In the genomic region with DNA sequence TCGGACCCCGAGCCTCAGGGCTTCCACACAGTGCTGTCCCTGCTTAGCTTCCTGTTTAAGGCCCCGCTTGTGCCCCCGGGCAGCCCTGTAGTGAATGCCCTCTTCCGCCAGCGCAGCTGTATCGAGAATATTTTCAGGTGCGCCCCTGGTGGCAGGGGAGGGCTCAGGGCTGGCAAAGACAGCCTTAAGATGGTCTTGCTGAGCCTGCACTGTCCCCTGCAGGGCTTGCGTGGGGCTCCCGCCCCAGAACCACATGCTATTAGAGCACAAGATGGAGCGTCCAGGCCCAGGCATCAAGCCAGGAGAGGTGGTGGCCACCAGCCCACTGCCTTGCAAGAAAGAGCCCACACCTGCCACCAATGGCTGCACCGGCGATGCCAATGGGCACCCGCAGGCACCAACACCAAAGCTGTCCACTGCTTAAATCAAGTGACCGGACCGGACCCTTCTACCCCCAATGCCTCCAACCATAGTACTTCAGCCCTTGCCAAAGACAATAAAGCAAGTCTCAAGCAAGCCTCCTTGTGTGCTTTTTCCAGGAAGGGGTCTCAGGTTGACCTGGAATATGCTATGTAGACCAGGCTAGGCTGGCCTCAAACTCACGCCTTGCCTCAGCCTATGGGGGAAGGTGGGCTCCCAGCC, we compare ENCODE assay signal across 9 mouse cellular contexts. TPM values are rescaled to one million over a fixed set of nuclear protein-coding genes. Genes with fewer than 3 reads are reported as not detected.
DNase-seq lines count a peak whose midpoint lies in the region; ATAC-seq and TF ChIP-seq lines count a peak whose summit lies in the region.
"Had no signal": no experiment of that assay in that cellular context is flagged by ENCODE, and none has a peak within 500 bp of the region (broad histone marks: within the 10 kb centered on the region; RNA-seq: fewer than 3 reads in every experiment).

No protein-coding gene starts in this region.

- peak overlapping the region; percentile 46; the same call in 1 of the 2 replicates for H3K4me3 ChIP-seq in neural tube, embryonic 11.5 days (ENCODE audit: low read depth, low read length)
- peak overlapping the region; percentile 14 for H3K4me3 ChIP-seq in hindbrain, embryonic 13.5 days
- no peak overlapping the region for H3K4me3 ChIP-seq in midbrain, postnatal 0 days (ENCODE audit: low read depth, low read length)

- H3K36me3 ChIP-seq in neural tube, embryonic 11.5 days (ENCODE audit: control insufficient read depth, insufficient read depth, low read length): peaks cover 6% of the 10 kb centered on the region
- H3K36me3 ChIP-seq in hindbrain, embryonic 13.5 days: peaks cover 24% of the 10 kb centered on the region
- peaks cover 12% of the 10 kb centered on the region for H3K36me3 ChIP-seq in midbrain, postnatal 0 days (ENCODE audit: insufficient read depth, low read length)

- no peak overlapping the region for H3K27ac ChIP-seq in neural tube, embryonic 11.5 days (ENCODE audit: low read depth, low read length)
- H3K27ac ChIP-seq in hindbrain, embryonic 13.5 days: 0 out of 2 replicates have a peak overlapping the region, but pooled peaks have one; percentile 48
- H3K27ac ChIP-seq in midbrain, postnatal 0 days (ENCODE audit: low read depth, low read length): no peak overlapping the region

- H3K4me1 ChIP-seq in neural tube, embryonic 11.5 days (ENCODE audit: control insufficient read depth, insufficient read depth, low read length): peaks cover 51% of the 10 kb centered on the region
- H3K4me1 ChIP-seq in hindbrain, embryonic 13.5 days (replicated peaks): peaks cover 86% of the 10 kb centered on the region
- peaks cover 24% of the 10 kb centered on the region; the same call in 1 of the 2 replicates for H3K4me1 ChIP-seq in midbrain, postnatal 0 days (ENCODE audit: insufficient read depth, low read length)

- ATAC-seq in neural tube, embryonic 11.5 days (ENCODE audit: insufficient read depth, low FRiP score, low TSS enrichment): no peak
- ATAC-seq in hindbrain, embryonic 13.5 days (ENCODE audit: low FRiP score): no peak
- ATAC-seq in midbrain, postnatal 0 days (ENCODE audit: low FRiP score): no peak
- ATAC-seq in erythroid progenitor cell, adult 5-6 weeks (replicated peaks; ENCODE audit: low FRiP score, poor library complexity, severe bottlenecking): no peak
- ATAC-seq in erythroblast, adult 5-6 weeks (replicated peaks; ENCODE audit: low FRiP score, poor library complexity, severe bottlenecking): no peak
- ATAC-seq in inflammation-experienced regulatory T-cells, adult 6 months: no peak

- H3K27me3 ChIP-seq in neural tube, embryonic 11.5 days (ENCODE audit: control insufficient read depth, insufficient read depth, low read length): 0 out of 2 replicates have a peak, but pooled peaks cover 7% of the 10 kb centered on the region
- peaks cover 15% of the 10 kb centered on the region for H3K27me3 ChIP-seq in hindbrain, embryonic 13.5 days
- no peaks in the 10 kb centered on the region for H3K27me3 ChIP-seq in midbrain, postnatal 0 days (ENCODE audit: insufficient read depth, low read length)

- no peak for DNase-seq in neural tube, embryonic 11.5 days (ENCODE audit: low spot score)
- DNase-seq in neural tube, embryonic 10.5 days (ENCODE audit: extremely low spot score, low spot score): no peak
- DNase-seq in cerebellum, postnatal 25 days: peak; percentile 75 to 83
- DNase-seq in midbrain, postnatal 0 days (ENCODE audit: low spot score): no peak

- peak overlapping the region; percentile 81; the same call in 1 of the 2 replicates for H3K9ac ChIP-seq in neural tube, embryonic 11.5 days (ENCODE audit: low read length)
- peak overlapping the region; percentile 80; the same call in 1 of the 2 replicates for H3K9ac ChIP-seq in hindbrain, embryonic 13.5 days
- H3K9ac ChIP-seq in midbrain, postnatal 0 days (replicated peaks; ENCODE audit: low read length, poor library complexity, severe bottlenecking): no peak overlapping the region

- TF ChIP-seq CTCF in midbrain, postnatal 0 days (IDR thresholded peaks at IDR 0.05): peak; percentile 52

- H3K9me3 ChIP-seq in neural tube, embryonic 11.5 days (ENCODE audit: control insufficient read depth, low read length): no peaks in the 10 kb centered on the region
- no peaks in the 10 kb centered on the region for H3K9me3 ChIP-seq in hindbrain, embryonic 13.5 days
- H3K9me3 ChIP-seq in midbrain, postnatal 0 days (ENCODE audit: low read length): no peaks in the 10 kb centered on the region

- peak overlapping the region; percentile 90; the same call in 1 of the 2 replicates for H3K4me2 ChIP-seq in neural tube, embryonic 11.5 days (ENCODE audit: low read depth)
- peak overlapping the region; percentile 70 for H3K4me2 ChIP-seq in hindbrain, embryonic 13.5 days
- H3K4me2 ChIP-seq in midbrain, postnatal 0 days (ENCODE audit: low read depth, low read length, poor library complexity, severe bottlenecking): peak overlapping the region; percentile 52; the same call in 1 of the 2 replicates

- 85% methylated on average over 17 of the region's 17 CpGs for WGBS in neural tube, embryonic 11.5 days
- 83% methylated on average over 17 of the region's 17 CpGs for WGBS in hindbrain, embryonic 13.5 days
- 84% methylated on average over 17 of the region's 17 CpGs for WGBS in midbrain, postnatal 0 days

RNA-seq across cellular contexts. Expression of a gene that starts 2.7 kb away (rescaled TPM):
- polyA plus RNA-seq in neural tube, embryonic 11.5 days (2014; fragmentation: Nextera tagmentation; extraction: Ambion mirVana): 87.9 and 90.7 TPM in 2 replicates
- 121 and 125 TPM in 2 replicates for polyA plus RNA-seq in hindbrain, embryonic 13.5 days (2015; fragmentation: Nextera tagmentation; extraction: Ambion mirVana)
- 176 and 180 TPM in 2 replicates for total RNA-seq in midbrain, postnatal 0 days (2014; rRNA removed)
- 140 and 146 TPM in 2 replicates for polyA plus RNA-seq in midbrain, postnatal 0 days (2015; fragmentation: Nextera tagmentation; extraction: Ambion mirVana)
- 5.8 and 15.9 TPM in 2 replicates for total RNA-seq in erythroid progenitor cell, adult 5-6 weeks (2015; ENCODE audit: low replicate concordance)
- total RNA-seq in erythroid progenitor cell, adult 5-6 weeks (2017; ENCODE audit: low replicate concordance): 2.5 and 8.0 TPM in 2 replicates
- 3.8 and 6.1 TPM in 2 replicates for total RNA-seq in erythroblast, adult 5-6 weeks (2015; ENCODE audit: low replicate concordance)
- total RNA-seq in erythroblast, adult 5-6 weeks (2017; ENCODE audit: low replicate concordance): 1.4 and 7.7 TPM in 2 replicates
- 10 to 100 TPM; 27.6 to 32.6 (median 31.7) TPM for polyA plus RNA-seq in inflammation-experienced regulatory T-cells, adult 6 months (2017; shearing (Covaris generic))

RNA-seq across cellular contexts. Expression of a gene that starts 11.8 kb away (rescaled TPM):
- polyA plus RNA-seq in neural tube, embryonic 11.5 days (2014; fragmentation: Nextera tagmentation; extraction: Ambion mirVana): 125 and 137 TPM in 2 replicates
- polyA plus RNA-seq in hindbrain, embryonic 13.5 days (2015; fragmentation: Nextera tagmentation; extraction: Ambion mirVana): 122 and 132 TPM in 2 replicates
- 279 and 392 TPM in 2 replicates for total RNA-seq in midbrain, postnatal 0 days (2014; rRNA removed)
- polyA plus RNA-seq in midbrain, postnatal 0 days (2015; fragmentation: Nextera tagmentation; extraction: Ambion mirVana): 230 and 247 TPM in 2 replicates
- total RNA-seq in erythroid progenitor cell, adult 5-6 weeks (2015; ENCODE audit: low replicate concordance): 9.0 and 13.0 TPM in 2 replicates
- 18.1 and 30.6 TPM in 2 replicates for total RNA-seq in erythroid progenitor cell, adult 5-6 weeks (2017; ENCODE audit: low replicate concordance)
- 6.3 and 10.9 TPM in 2 replicates for total RNA-seq in erythroblast, adult 5-6 weeks (2015; ENCODE audit: low replicate concordance)
- 6.3 and 13.8 TPM in 2 replicates for total RNA-seq in erythroblast, adult 5-6 weeks (2017; ENCODE audit: low replicate concordance)
- polyA plus RNA-seq in inflammation-experienced regulatory T-cells, adult 6 months (2017; shearing (Covaris generic)): 10 to 100 TPM in 2 of 3 experiments, 1 to 10 TPM in 1; 2.6 to 16.2 (median 14.7) TPM

RNA-seq across cellular contexts. Expression of a gene that starts 19.1 kb away (rescaled TPM):
- polyA plus RNA-seq in neural tube, embryonic 11.5 days (2014; fragmentation: Nextera tagmentation; extraction: Ambion mirVana): 0.85 and 1.2 TPM in 2 replicates
- polyA plus RNA-seq in hindbrain, embryonic 13.5 days (2015; fragmentation: Nextera tagmentation; extraction: Ambion mirVana): 1.5 and 1.9 TPM in 2 replicates
- total RNA-seq in midbrain, postnatal 0 days (2014; rRNA removed): 1.8 and 2.2 TPM in 2 replicates
- polyA plus RNA-seq in midbrain, postnatal 0 days (2015; fragmentation: Nextera tagmentation; extraction: Ambion mirVana): 0.74 and 1.4 TPM in 2 replicates
- 2.5 and 11.7 TPM in 2 replicates for total RNA-seq in erythroid progenitor cell, adult 5-6 weeks (2015; ENCODE audit: low replicate concordance)
- 2.3 and 3.5 TPM in 2 replicates for total RNA-seq in erythroid progenitor cell, adult 5-6 weeks (2017; ENCODE audit: low replicate concordance)
- 5.4 and 9.0 TPM in 2 replicates for total RNA-seq in erythroblast, adult 5-6 weeks (2015; ENCODE audit: low replicate concordance)
- 0.98 and 2.3 TPM in 2 replicates for total RNA-seq in erythroblast, adult 5-6 weeks (2017; ENCODE audit: low replicate concordance)
- 1 to 10 TPM in 1 of 3 experiments, under 1 TPM in 2; 0.47 to 3.8 (median 0.71) TPM for polyA plus RNA-seq in inflammation-experienced regulatory T-cells, adult 6 months (2017; shearing (Covaris generic))

RNA-seq across cellular contexts. Expression of a gene that starts 35.4 kb away (rescaled TPM):
- 0.28 TPM in 1 of 2 replicates, not detected in the other for polyA plus RNA-seq in neural tube, embryonic 11.5 days (2014; fragmentation: Nextera tagmentation; extraction: Ambion mirVana)
- 0.12 and 0.14 TPM in 2 replicates for polyA plus RNA-seq in hindbrain, embryonic 13.5 days (2015; fragmentation: Nextera tagmentation; extraction: Ambion mirVana)
- 0.22 and 1.8 TPM in 2 replicates for total RNA-seq in midbrain, postnatal 0 days (2014; rRNA removed)
- 0.26 and 0.32 TPM in 2 replicates for polyA plus RNA-seq in midbrain, postnatal 0 days (2015; fragmentation: Nextera tagmentation; extraction: Ambion mirVana)
- total RNA-seq in erythroid progenitor cell, adult 5-6 weeks (2015; ENCODE audit: low replicate concordance): not detected in 2 replicates
- not detected in 2 replicates for total RNA-seq in erythroid progenitor cell, adult 5-6 weeks (2017; ENCODE audit: low replicate concordance)
- total RNA-seq in erythroblast, adult 5-6 weeks (2015; ENCODE audit: low replicate concordance): not detected in 2 replicates
- total RNA-seq in erythroblast, adult 5-6 weeks (2017; ENCODE audit: low replicate concordance): 0.60 TPM in 1 of 2 replicates, not detected in the other
- polyA plus RNA-seq in inflammation-experienced regulatory T-cells, adult 6 months (2017; shearing (Covaris generic)): not detected
- total RNA-seq: left cerebral cortex, postnatal 36 days had no signal

RNA-seq across cellular contexts. Expression of a gene that starts 57.6 kb away (rescaled TPM):
- polyA plus RNA-seq in neural tube, embryonic 11.5 days (2014; fragmentation: Nextera tagmentation; extraction: Ambion mirVana): 18.8 and 22.2 TPM in 2 replicates
- polyA plus RNA-seq in hindbrain, embryonic 13.5 days (2015; fragmentation: Nextera tagmentation; extraction: Ambion mirVana): 16.3 and 17.2 TPM in 2 replicates
- 10.2 and 14.1 TPM in 2 replicates for total RNA-seq in midbrain, postnatal 0 days (2014; rRNA removed)
- polyA plus RNA-seq in midbrain, postnatal 0 days (2015; fragmentation: Nextera tagmentation; extraction: Ambion mirVana): 12.6 and 13.2 TPM in 2 replicates
- total RNA-seq in erythroid progenitor cell, adult 5-6 weeks (2015; ENCODE audit: low replicate concordance): 10.5 and 22.3 TPM in 2 replicates
- 2.8 and 15.5 TPM in 2 replicates for total RNA-seq in erythroid progenitor cell, adult 5-6 weeks (2017; ENCODE audit: low replicate concordance)
- total RNA-seq in erythroblast, adult 5-6 weeks (2015; ENCODE audit: low replicate concordance): 2.5 and 5.2 TPM in 2 replicates
- total RNA-seq in erythroblast, adult 5-6 weeks (2017; ENCODE audit: low replicate concordance): 4.0 and 4.7 TPM in 2 replicates
- 10 to 100 TPM; 30.5 to 37.0 (median 35.6) TPM for polyA plus RNA-seq in inflammation-experienced regulatory T-cells, adult 6 months (2017; shearing (Covaris generic))

Comparison
In these comparisons a context has a peak if more than half of its experiments do, and no peak if none do; other contexts are left out.
1. DNase-seq: peak in cerebellum, postnatal 25 days (2 of 2); none in neural tube, embryonic 11.5 days (single experiment), neural tube, embryonic 10.5 days (single experiment) and midbrain, postnatal 0 days (single experiment).
2. Peak in every context shown above with its lines, with median percentiles within 50 percentile points of each other: H3K4me2 ChIP-seq.